11 mouse cellular contexts compared by ENCODE assay signal in genomic region chr10:68319438-68319837, GRCm38 (mm10). TPM values are rescaled to one million over a fixed set of nuclear protein-coding genes. Genes with fewer than 3 reads are reported as not detected.
DNase-seq lines count a peak whose midpoint lies in the region; ATAC-seq and TF ChIP-seq lines count a peak whose summit lies in the region.
"Had no signal": no experiment of that assay in that cellular context is flagged by ENCODE, and none has a peak within 500 bp of the region (broad histone marks: within the 10 kb centered on the region; RNA-seq: fewer than 3 reads in every experiment).

No protein-coding gene starts in this region.

- peaks cover 16% of the 10 kb centered on the region for H3K4me1 ChIP-seq in lung, embryonic 14.5 days (ENCODE audit: insufficient read depth)
- H3K4me1 ChIP-seq in lung, adult 2 months (ENCODE audit: control insufficient read depth, insufficient read depth, low read length) = peaks cover 2% of the 10 kb centered on the region; the same call in 1 of the 2 replicates
- H3K4me1 ChIP-seq in heart, embryonic 13.5 days = peaks cover 30% of the 10 kb centered on the region
- H3K4me1 ChIP-seq: liver, embryonic 13.5 days had no signal

- H3K36me3 ChIP-seq in lung, embryonic 14.5 days (ENCODE audit: insufficient read depth) = no peaks in the 10 kb centered on the region
- H3K36me3 ChIP-seq in heart, embryonic 13.5 days = no peaks in the 10 kb centered on the region
- H3K36me3 ChIP-seq: hindbrain, embryonic 10.5 days; liver, embryonic 13.5 days had no signal

- peak; percentile 7 to 12 for DNase-seq in cerebellum, postnatal 10 days
- DNase-seq in cerebellum, postnatal 4 days (ENCODE audit: low spot score in 2 of 2) = no peak
- DNase-seq in lung, embryonic 14.5 days = peak; percentile 38
- DNase-seq in lung, adult 2 months = no peak
- peak; percentile 2 for DNase-seq in lung, postnatal 14 days
- DNase-seq in spleen, adult 18-20 months = no peak
- DNase-seq: layer of hippocampus, adult 9-11 months; liver, embryonic 13.5 days had no signal

- ATAC-seq in lung, embryonic 14.5 days (ENCODE audit: insufficient read depth) = no peak
- no peak for ATAC-seq in heart, embryonic 13.5 days (ENCODE audit: extremely low read depth, insufficient number of reproducible peaks, low FRiP score, low TSS enrichment)
- ATAC-seq in activated CD4-positive, CD25-positive, alpha-beta regulatory T cell, adult 4 months = no peak

- TF ChIP-seq CTCF in lung, embryonic 14.5 days (IDR thresholded peaks at IDR 0.05; ENCODE audit: low read depth) = no peak
- TF ChIP-seq CTCF in lung, adult 2 months (IDR thresholded peaks at IDR 0.05; ENCODE audit: insufficient read depth, low read length) = no peak

- no peak overlapping the region for H3K4me2 ChIP-seq in lung, embryonic 14.5 days
- peak overlapping the region; percentile 4; the same call in 1 of the 2 replicates for H3K4me2 ChIP-seq in heart, embryonic 13.5 days
- H3K4me2 ChIP-seq: liver, embryonic 13.5 days had no signal

- H3K9ac ChIP-seq in lung, embryonic 14.5 days = no peak overlapping the region
- peak overlapping the region; percentile 52; the same call in 1 of the 2 replicates for H3K9ac ChIP-seq in heart, embryonic 13.5 days
- H3K9ac ChIP-seq: liver, embryonic 13.5 days had no signal

- H3K27ac ChIP-seq in lung, embryonic 14.5 days (ENCODE audit: low read depth) = peak overlapping the region; percentile 82
- H3K27ac ChIP-seq in heart, embryonic 13.5 days (replicated peaks) = peak overlapping the region; percentile 85
- H3K27ac ChIP-seq: hindbrain, embryonic 10.5 days; liver, embryonic 13.5 days had no signal

- no peaks in the 10 kb centered on the region for H3K9me3 ChIP-seq in lung, embryonic 14.5 days (ENCODE audit: low read depth, low read length)
- H3K9me3 ChIP-seq in heart, embryonic 13.5 days = no peaks in the 10 kb centered on the region
- H3K9me3 ChIP-seq: hindbrain, embryonic 10.5 days; liver, embryonic 13.5 days had no signal

- H3K4me3 ChIP-seq in lung, embryonic 14.5 days (ENCODE audit: low read depth, low read length) = no peak overlapping the region
- H3K4me3 ChIP-seq in lung, adult 2 months (replicated peaks; ENCODE audit: extremely low read depth, low read depth, low read length) = no peak overlapping the region
- H3K4me3 ChIP-seq in heart, embryonic 13.5 days = no peak overlapping the region
- H3K4me3 ChIP-seq: hindbrain, embryonic 10.5 days; liver, embryonic 13.5 days had no signal

- no peak for TF ChIP-seq POLR2A in lung, adult 2 months (IDR thresholded peaks at IDR 0.05; ENCODE audit: borderline replicate concordance, extremely low read depth, low read depth, low read length)

- WGBS in lung, embryonic 14.5 days = 32% methylated on average over 6 of the region's 6 CpGs
- 33% methylated on average over 6 of the region's 6 CpGs for WGBS in lung, adult 2 months
- WGBS in heart, embryonic 13.5 days = 26% methylated on average over 6 of the region's 6 CpGs

- no peaks in the 10 kb centered on the region for H3K27me3 ChIP-seq in lung, embryonic 14.5 days (ENCODE audit: insufficient read depth, low read length)
- no peaks in the 10 kb centered on the region for H3K27me3 ChIP-seq in heart, embryonic 13.5 days (replicated peaks)
- H3K27me3 ChIP-seq: liver, embryonic 13.5 days had no signal

RNA-seq across cellular contexts. Expression of gene Arid5b, which starts 40.9 kb away (rescaled TPM):
- 41.2 and 41.6 TPM in 2 replicates for polyA plus RNA-seq in lung, embryonic 14.5 days (2014; fragmentation: Nextera tagmentation; extraction: Ambion mirVana)
- 17.7 and 20.1 TPM in 2 replicates for polyA plus RNA-seq in lung, adult 2 months (2012; rRNA removed)
- polyA plus RNA-seq in heart, embryonic 13.5 days (2015; fragmentation: Nextera tagmentation; extraction: Ambion mirVana) = 17.9 and 19.6 TPM in 2 replicates
- 10 to 100 TPM; 42.4 to 46.4 TPM for polyA plus RNA-seq in activated CD4-positive, CD25-positive, alpha-beta regulatory T cell, adult 4 months (2017; shearing (Covaris generic))

Comparison
In these comparisons a context has a peak if more than half of its experiments do, and no peak if none do; other contexts are left out.
1. DNase-seq: peak in cerebellum, postnatal 10 days (2 of 2), lung, embryonic 14.5 days (single experiment) and lung, postnatal 14 days (single experiment); none in cerebellum, postnatal 4 days (0 of 2), lung, adult 2 months (single experiment) and spleen, adult 18-20 months (0 of 2).